Mouse (Mus musculus) CH12.LX (cell line): ENCODE measurements around the gene Gm5148.

Source experiments
- EP300 ChIP-seq: IDR thresholded peaks from 2 replicates; pipeline ENCODE4 v1.6.1; 2011; ENCODE audit warnings: low read length, improper control_type of control experiment
- IRF4 ChIP-seq: IDR thresholded peaks from 2 replicates; pipeline ENCODE4 v1.6.1; 2014; ENCODE audit warnings: low read depth, mild to moderate bottlenecking, inconsistent platforms, low read length, improper control_type of control experiment
- KAT2A ChIP-seq: IDR thresholded peaks from 2 replicates; pipeline ENCODE4 v1.6.1; 2012; ENCODE audit warnings: low read length, improper control_type of control experiment, inconsistent platforms; ENCODE audit not compliant: insufficient replicate concordance
- NELFE ChIP-seq: IDR thresholded peaks from 2 replicates; pipeline ENCODE4 v1.6.1; 2011; ENCODE audit warnings: low read depth, low read length, improper control_type of control experiment
- POLR2A ChIP-seq: IDR thresholded peaks from 2 replicates; pipeline ENCODE4 v1.6.1; 2011; ENCODE audit warnings: low read depth, mild to moderate bottlenecking, improper control_type of control experiment, low read length
- TBP ChIP-seq: conservative IDR thresholded peaks from 2 replicates; pipeline ENCODE4 v1.6.1; 2011; ENCODE audit warnings: low read depth, low read length, improper control_type of control experiment
- UBTF ChIP-seq: IDR thresholded peaks from 2 replicates; pipeline ENCODE4 v1.6.1; 2012; ENCODE audit warnings: low read depth, mild to moderate bottlenecking, inconsistent platforms, low read length, improper control_type of control experiment, moderate library complexity
- ZNF384 ChIP-seq: IDR thresholded peaks from 2 replicates; pipeline ENCODE4 v1.6.1; 2012; ENCODE audit warnings: low read depth, low read length, improper control_type of control experiment, inconsistent platforms

DNA sequence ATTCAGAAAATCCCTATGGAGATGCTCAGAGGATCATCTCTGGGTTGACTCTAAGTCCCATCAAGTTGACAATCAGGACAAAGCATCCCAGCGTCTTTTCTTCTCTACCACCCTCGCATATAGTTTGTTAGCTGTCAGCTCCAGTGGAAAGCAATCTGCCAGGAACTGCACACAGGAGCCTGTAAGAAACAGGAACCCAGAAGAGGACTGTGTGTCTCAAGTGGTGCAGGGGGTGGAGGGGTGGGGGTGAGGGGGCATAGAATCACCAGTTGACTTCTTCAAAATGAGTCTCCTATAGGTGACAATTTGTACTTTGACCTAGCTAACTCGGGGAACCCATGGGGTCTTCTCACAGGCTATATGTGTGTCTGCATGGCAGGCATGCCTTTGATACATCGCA is 12.7 kb downstream of the Gm5148 start:
- TF ChIP-seq TBP (no peak), IRF4 (no peak), KAT2A (no peak), UBTF (no peak), EP300 (no peak), ZNF384 (no peak), POLR2A (no peak), NELFE (no peak)
